Mouse (Mus musculus): Measurements from ENCODE around the gene Pdzk1. TPM values are rescaled to one million over a fixed set of nuclear protein-coding genes. Genes with fewer than 3 reads are reported as not detected.

Pdzk1 gene
- polyA plus RNA-seq, 1 experiment from 2014 or later: 63.3 TPM

- Histone ChIP-seq H3K9me3 (ENCODE audit: control insufficient read depth, low read length) (no peaks in the 10 kb centered on the region), H3K9ac (ENCODE audit: low read depth, low read length) (no peak overlapping the region), H3K4me2 (replicated peaks; ENCODE audit: low read depth, low read length) (no peak overlapping the region), H3K4me3 (ENCODE audit: low read length) (no peak overlapping the region), H3K36me3 (ENCODE audit: control insufficient read depth, insufficient read depth, low read length) (peaks cover 55% of the 10 kb centered on the region), H3K4me1 (ENCODE audit: control insufficient read depth, insufficient read depth, low read length) (no peaks in the 10 kb centered on the region), H3K27ac (ENCODE audit: low read depth, low read length) (no peak overlapping the region), H3K27me3 (ENCODE audit: control insufficient read depth, insufficient read depth, low read length) (no peaks in the 10 kb centered on the region)
- 94% methylated on average over 8 of the region's 8 CpGs for WGBS
- ATAC-seq (ENCODE audit: low FRiP score, low TSS enrichment): no peak
These were observed 39.5 kb downstream of the Pdzk1 start for GRCm38 (mm10) chr3:96868566-96868965.

- Histone ChIP-seq H3K4me1 (ENCODE audit: control insufficient read depth, insufficient read depth, low read length) (no peaks in the 10 kb centered on the region), H3K36me3 (ENCODE audit: control insufficient read depth, insufficient read depth, low read length) (peaks cover 59% of the 10 kb centered on the region), H3K4me3 (ENCODE audit: low read length) (no peak overlapping the region), H3K4me2 (replicated peaks; ENCODE audit: low read depth, low read length) (no peak overlapping the region), H3K9me3 (ENCODE audit: control insufficient read depth, low read length) (no peaks in the 10 kb centered on the region), H3K27ac (ENCODE audit: low read depth, low read length) (no peak overlapping the region), H3K9ac (ENCODE audit: low read depth, low read length) (no peak overlapping the region), H3K27me3 (ENCODE audit: control insufficient read depth, insufficient read depth, low read length) (no peaks in the 10 kb centered on the region)
- no peak for ATAC-seq (ENCODE audit: low FRiP score, low TSS enrichment)
- WGBS: 95% methylated on average over 7 of the region's 7 CpGs
These were observed 40.0 kb downstream of the Pdzk1 start for GRCm38 (mm10) chr3:96869091-96869490.

- Histone ChIP-seq H3K4me2 (replicated peaks; ENCODE audit: low read depth, low read length) (no peak overlapping the region), H3K27ac (ENCODE audit: low read depth, low read length) (no peak overlapping the region), H3K36me3 (ENCODE audit: control insufficient read depth, insufficient read depth, low read length) (peaks cover 66% of the 10 kb centered on the region), H3K27me3 (ENCODE audit: control insufficient read depth, insufficient read depth, low read length) (no peaks in the 10 kb centered on the region), H3K9ac (ENCODE audit: low read depth, low read length) (no peak overlapping the region), H3K4me1 (ENCODE audit: control insufficient read depth, insufficient read depth, low read length) (no peaks in the 10 kb centered on the region), H3K4me3 (ENCODE audit: low read length) (no peak overlapping the region), H3K9me3 (ENCODE audit: control insufficient read depth, low read length) (no peaks in the 10 kb centered on the region)
- no peak for ATAC-seq (ENCODE audit: low FRiP score, low TSS enrichment)
- 93% methylated on average over 2 of the region's 2 CpGs for WGBS
These were observed 41.2 kb downstream of the Pdzk1 start for GRCm38 (mm10) chr3:96870270-96870669.

GRCm38 (mm10) chr3:96871070-96871469 is 42.0 kb downstream of the Pdzk1 start:
- ATAC-seq (ENCODE audit: low FRiP score, low TSS enrichment): no peak
- H3K27ac ChIP-seq (ENCODE audit: low read depth, low read length): no peak overlapping the region
- H3K4me3 ChIP-seq (ENCODE audit: low read length): no peak overlapping the region
- 89% methylated on average over 8 of the region's 8 CpGs for WGBS
- no peak overlapping the region for H3K9ac ChIP-seq (ENCODE audit: low read depth, low read length)
- H3K4me1 ChIP-seq (ENCODE audit: control insufficient read depth, insufficient read depth, low read length): no peaks in the 10 kb centered on the region
- peaks cover 68% of the 10 kb centered on the region for H3K36me3 ChIP-seq (ENCODE audit: control insufficient read depth, insufficient read depth, low read length)
- H3K27me3 ChIP-seq (ENCODE audit: control insufficient read depth, insufficient read depth, low read length): no peaks in the 10 kb centered on the region
- no peaks in the 10 kb centered on the region for H3K9me3 ChIP-seq (ENCODE audit: control insufficient read depth, low read length)
- H3K4me2 ChIP-seq (replicated peaks; ENCODE audit: low read depth, low read length): no peak overlapping the region

GRCm38 (mm10) chr3:96872501-96872900 is 43.4 kb downstream of the Pdzk1 start:
- H3K4me3 ChIP-seq (ENCODE audit: low read length): no peak overlapping the region
- no peaks in the 10 kb centered on the region for H3K27me3 ChIP-seq (ENCODE audit: control insufficient read depth, insufficient read depth, low read length)
- no peak overlapping the region for H3K27ac ChIP-seq (ENCODE audit: low read depth, low read length)
- no peak overlapping the region for H3K9ac ChIP-seq (ENCODE audit: low read depth, low read length)
- 96% methylated on average over 8 of the region's 8 CpGs for WGBS
- H3K36me3 ChIP-seq (ENCODE audit: control insufficient read depth, insufficient read depth, low read length): peaks cover 68% of the 10 kb centered on the region
- no peak for ATAC-seq (ENCODE audit: low FRiP score, low TSS enrichment)
- no peaks in the 10 kb centered on the region for H3K4me1 ChIP-seq (ENCODE audit: control insufficient read depth, insufficient read depth, low read length)
- H3K9me3 ChIP-seq (ENCODE audit: control insufficient read depth, low read length): no peaks in the 10 kb centered on the region
- no peak overlapping the region for H3K4me2 ChIP-seq (replicated peaks; ENCODE audit: low read depth, low read length)

DNA sequence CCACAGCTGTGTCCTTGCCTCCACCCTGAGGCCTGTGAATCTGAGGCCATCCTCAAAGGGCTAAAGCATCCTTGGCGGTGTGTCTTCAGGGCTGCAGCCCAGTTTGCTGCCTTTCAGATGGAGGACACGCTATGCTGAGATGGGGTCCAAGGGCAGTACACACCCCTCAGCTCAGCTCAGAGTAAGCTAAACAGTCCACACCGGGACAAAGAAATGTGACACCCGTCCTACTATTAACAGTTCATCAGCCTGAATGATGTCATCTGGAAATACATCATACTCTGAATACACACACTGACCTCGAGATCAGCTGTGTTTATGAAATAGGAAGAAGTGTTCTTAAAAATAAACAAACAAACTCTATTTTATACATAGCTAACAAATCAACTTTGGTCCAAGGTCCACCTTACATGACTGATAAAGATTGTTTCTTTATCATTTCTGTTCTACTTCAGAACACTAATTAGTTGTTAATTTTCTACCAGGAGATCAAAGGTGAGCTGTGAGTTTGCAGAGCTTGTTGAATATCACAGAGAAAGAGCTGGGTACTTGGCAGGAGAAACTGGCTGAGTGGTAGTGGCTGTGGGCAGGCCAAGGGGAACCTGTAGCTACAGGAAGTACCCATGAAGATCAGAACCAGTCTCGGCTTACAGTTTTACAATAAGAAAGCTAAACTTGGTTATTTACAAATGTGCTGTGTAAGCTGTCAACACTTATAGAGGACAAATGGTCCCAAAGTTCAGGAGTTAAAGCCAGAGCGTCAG is 45.9 kb downstream of the Pdzk1 start:
- Histone ChIP-seq H3K27ac (ENCODE audit: low read depth, low read length) (no peak overlapping the region), H3K36me3 (ENCODE audit: control insufficient read depth, insufficient read depth, low read length) (peaks cover 54% of the 10 kb centered on the region), H3K9ac (ENCODE audit: low read depth, low read length) (no peak overlapping the region), H3K4me2 (replicated peaks; ENCODE audit: low read depth, low read length) (no peak overlapping the region), H3K4me1 (ENCODE audit: control insufficient read depth, insufficient read depth, low read length) (no peaks in the 10 kb centered on the region), H3K9me3 (ENCODE audit: control insufficient read depth, low read length) (no peaks in the 10 kb centered on the region), H3K27me3 (ENCODE audit: control insufficient read depth, insufficient read depth, low read length) (no peaks in the 10 kb centered on the region), H3K4me3 (ENCODE audit: low read length) (no peak overlapping the region)
- 64% methylated on average over 7 of the region's 7 CpGs for WGBS
- ATAC-seq (ENCODE audit: low FRiP score, low TSS enrichment): no peak

GRCm38 (mm10) chr3:96879536-96879935 is 50.5 kb downstream of the Pdzk1 start:
- peaks cover 42% of the 10 kb centered on the region for H3K36me3 ChIP-seq (ENCODE audit: control insufficient read depth, insufficient read depth, low read length)

DNA sequence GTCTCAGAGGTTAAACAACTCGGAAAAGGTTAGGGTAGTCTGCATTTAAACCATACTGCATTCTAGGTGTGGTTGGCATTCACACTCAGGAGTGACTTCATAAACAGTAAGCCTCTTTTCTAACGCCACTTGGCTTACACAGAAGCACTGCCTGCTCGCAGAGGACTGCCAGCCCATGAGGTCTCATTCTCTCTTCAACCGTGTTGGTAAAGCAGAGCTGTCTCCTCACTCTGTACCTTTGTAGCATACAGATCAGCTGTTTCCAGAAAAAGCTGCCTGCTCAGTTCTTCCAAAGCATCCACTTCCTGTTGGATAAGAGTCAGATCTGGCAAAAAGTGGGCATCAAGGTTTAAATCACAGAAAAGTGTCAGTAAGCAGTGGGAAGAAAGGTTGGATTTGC is 51.3 kb downstream of the Pdzk1 start:
- H3K27me3 ChIP-seq (ENCODE audit: control insufficient read depth, insufficient read depth, low read length): no peaks in the 10 kb centered on the region
- no peak for ATAC-seq (ENCODE audit: low FRiP score, low TSS enrichment)
- no peaks in the 10 kb centered on the region for H3K4me1 ChIP-seq (ENCODE audit: control insufficient read depth, insufficient read depth, low read length)
- H3K36me3 ChIP-seq (ENCODE audit: control insufficient read depth, insufficient read depth, low read length): peaks cover 35% of the 10 kb centered on the region
- H3K9me3 ChIP-seq (ENCODE audit: control insufficient read depth, low read length): no peaks in the 10 kb centered on the region
- H3K4me3 ChIP-seq (ENCODE audit: low read length): no peak overlapping the region
- no peak overlapping the region for H3K27ac ChIP-seq (ENCODE audit: low read depth, low read length)
- H3K9ac ChIP-seq (ENCODE audit: low read depth, low read length): no peak overlapping the region
- WGBS: 91% methylated on average over 4 of the region's 4 CpGs
- no peak overlapping the region for H3K4me2 ChIP-seq (replicated peaks; ENCODE audit: low read depth, low read length)

More at GRCm38 (mm10) chr3:96879536-96879935, 50.5 kb downstream of the Pdzk1 start:
- Histone ChIP-seq H3K27ac (ENCODE audit: low read depth, low read length) (no peak overlapping the region), H3K9me3 (ENCODE audit: control insufficient read depth, low read length) (no peaks in the 10 kb centered on the region), H3K27me3 (ENCODE audit: control insufficient read depth, insufficient read depth, low read length) (no peaks in the 10 kb centered on the region), H3K9ac (ENCODE audit: low read depth, low read length) (no peak overlapping the region), H3K4me2 (replicated peaks; ENCODE audit: low read depth, low read length) (no peak overlapping the region), H3K4me1 (ENCODE audit: control insufficient read depth, insufficient read depth, low read length) (no peaks in the 10 kb centered on the region), H3K4me3 (ENCODE audit: low read length) (no peak overlapping the region)
- ATAC-seq (ENCODE audit: low FRiP score, low TSS enrichment): no peak
- 89% methylated on average over 9 of the region's 9 CpGs for WGBS

- ATAC-seq (ENCODE audit: low FRiP score, low TSS enrichment): no peak
- no peak overlapping the region for H3K27ac ChIP-seq (ENCODE audit: low read depth, low read length)
- WGBS: 69% methylated on average over 6 of the region's 6 CpGs
- no peak overlapping the region for H3K4me2 ChIP-seq (replicated peaks; ENCODE audit: low read depth, low read length)
- H3K4me1 ChIP-seq (ENCODE audit: control insufficient read depth, insufficient read depth, low read length): no peaks in the 10 kb centered on the region
- H3K9me3 ChIP-seq (ENCODE audit: control insufficient read depth, low read length): no peaks in the 10 kb centered on the region
- no peak overlapping the region for H3K9ac ChIP-seq (ENCODE audit: low read depth, low read length)
- H3K36me3 ChIP-seq (ENCODE audit: control insufficient read depth, insufficient read depth, low read length): peaks cover 36% of the 10 kb centered on the region
- no peak overlapping the region for H3K4me3 ChIP-seq (ENCODE audit: low read length)
- no peaks in the 10 kb centered on the region for H3K27me3 ChIP-seq (ENCODE audit: control insufficient read depth, insufficient read depth, low read length)
These were observed 52.5 kb downstream of the Pdzk1 start for GRCm38 (mm10) chr3:96881557-96881956.

Measured in kidney, embryonic 14.5 days (tissue).